Mouse (Mus musculus): ENCODE measurements around the gene AL732309.1. TPM values are rescaled to one million over a fixed set of nuclear protein-coding genes. Genes with fewer than 3 reads are reported as not detected.

The AL732309.1 gene
- polyA plus RNA-seq, 1 experiment: 1.3 TPM

DNA sequence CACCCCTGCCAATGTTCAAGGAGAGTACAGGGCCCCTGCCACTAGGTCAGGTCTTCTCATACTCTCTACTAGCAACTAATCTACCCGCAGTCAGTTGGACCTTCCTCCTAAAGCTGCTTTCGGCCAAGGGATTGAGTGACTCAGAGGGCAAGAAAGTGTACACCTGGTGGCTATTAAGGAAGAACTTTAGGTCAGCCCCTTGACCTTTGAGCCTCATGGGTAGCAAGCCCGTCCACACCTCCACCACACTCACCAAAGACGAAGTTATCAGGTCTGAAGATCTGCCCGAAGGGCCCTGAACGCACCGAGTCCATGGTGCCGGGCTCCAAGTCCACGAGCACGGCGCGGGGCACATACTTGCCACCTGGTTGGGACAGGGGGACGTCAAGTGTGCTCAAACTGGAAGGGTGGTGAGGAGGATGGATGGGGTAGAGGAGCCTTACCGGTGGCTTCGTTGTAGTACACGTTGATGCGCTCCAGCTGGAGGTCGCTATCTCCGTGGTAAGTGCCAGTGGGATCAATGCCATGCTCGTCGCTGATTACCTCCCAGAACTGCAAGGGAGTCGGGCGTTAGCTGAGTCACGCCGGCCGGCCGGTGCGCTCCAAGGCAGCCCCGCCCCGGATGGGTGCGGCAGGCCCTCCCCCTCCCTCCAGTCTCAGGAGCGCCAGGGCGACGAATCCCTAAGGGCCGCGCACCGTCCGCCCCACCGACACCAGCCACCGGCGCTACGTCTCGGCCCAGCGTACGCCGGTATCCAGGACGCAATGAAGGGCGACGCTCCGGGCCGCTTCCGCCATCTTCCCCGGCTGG lies 22.8 kb downstream of the AL732309.1 start:
- Histone ChIP-seq H3K27ac (ENCODE audit: insufficient read depth, low read depth, low read length) (peak overlapping the region; percentile 78), H3K4me1 (ENCODE audit: control insufficient read depth, insufficient read depth, low read length) (peaks cover 11% of the 10 kb centered on the region), H3K4me3 (ENCODE audit: insufficient read depth, low read length) (peak overlapping the region; percentile 82)
- TF ChIP-seq POLR2A (IDR thresholded peaks at IDR 0.05; ENCODE audit: borderline replicate concordance, low read depth, low read length) (no peak), CTCF (IDR thresholded peaks at IDR 0.05; ENCODE audit: low read depth, low read length) (no peak)

GRCm38 (mm10) chr2:25221331-25221772 lies 25.3 kb downstream of the AL732309.1 start:
- H3K27ac ChIP-seq (ENCODE audit: insufficient read depth, low read depth, low read length): no peak overlapping the region
- H3K4me1 ChIP-seq (ENCODE audit: control insufficient read depth, insufficient read depth, low read length): peaks cover 10% of the 10 kb centered on the region
- H3K4me3 ChIP-seq (ENCODE audit: insufficient read depth, low read length): no peak overlapping the region
- TF ChIP-seq CTCF (IDR thresholded peaks at IDR 0.05; ENCODE audit: low read depth, low read length) (no peak), POLR2A (IDR thresholded peaks at IDR 0.05; ENCODE audit: borderline replicate concordance, low read depth, low read length) (no peak)

DNA sequence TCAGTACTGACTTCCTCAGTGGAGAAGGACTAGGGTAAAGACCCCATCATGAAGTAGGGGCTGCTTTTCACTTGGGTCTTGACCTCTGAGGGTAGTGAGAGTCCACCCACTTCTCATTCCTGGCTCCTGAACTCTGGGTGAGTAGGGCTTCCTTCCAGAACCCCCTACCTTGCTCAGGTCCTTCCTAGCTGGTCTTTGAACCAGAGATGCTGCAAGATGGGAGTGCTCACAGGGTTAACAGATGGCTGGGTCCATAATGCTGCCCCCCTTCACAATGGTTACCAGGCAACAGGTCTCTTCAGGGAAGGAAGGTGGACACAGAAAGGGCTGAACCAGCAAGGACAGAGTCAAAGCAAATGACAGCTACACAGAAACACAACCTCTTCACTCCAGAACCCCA lies 28.2 kb downstream of the AL732309.1 start, which contains the start of gene Fam166a:
TSS of gene Fam166a (plus strand) at position 301 of the 400 bp plus-strand sequence.
- Histone ChIP-seq H3K27ac (ENCODE audit: insufficient read depth, low read depth, low read length) (no peak within 1 kb of the TSS), H3K4me1 (ENCODE audit: control insufficient read depth, insufficient read depth, low read length) (peaks cover 3% of the 10 kb centered on the region; the same call in 1 of the 2 replicates), H3K4me3 (ENCODE audit: insufficient read depth, low read length) (no peak within 1 kb of the TSS)
- TF ChIP-seq POLR2A (IDR thresholded peaks at IDR 0.05; ENCODE audit: borderline replicate concordance, low read depth, low read length) (no peak), CTCF (IDR thresholded peaks at IDR 0.05; ENCODE audit: low read depth, low read length) (no peak)

GRCm38 (mm10) chr2:25217666-25218065 lies 29.0 kb downstream of the AL732309.1 start:
- H3K4me3 ChIP-seq (ENCODE audit: insufficient read depth, low read length): no peak overlapping the region
- H3K27ac ChIP-seq (ENCODE audit: insufficient read depth, low read depth, low read length): no peak overlapping the region
- H3K4me1 ChIP-seq (ENCODE audit: control insufficient read depth, insufficient read depth, low read length): no peaks in the 10 kb centered on the region
- TF ChIP-seq POLR2A (IDR thresholded peaks at IDR 0.05; ENCODE audit: borderline replicate concordance, low read depth, low read length): no peak
- TF ChIP-seq CTCF (IDR thresholded peaks at IDR 0.05; ENCODE audit: low read depth, low read length): no peak

- H3K27ac ChIP-seq (ENCODE audit: insufficient read depth, low read depth, low read length): no peak within 1 kb of the TSS
- TF ChIP-seq POLR2A (IDR thresholded peaks at IDR 0.05; ENCODE audit: borderline replicate concordance, low read depth, low read length) (no peak), CTCF (IDR thresholded peaks at IDR 0.05; ENCODE audit: low read depth, low read length) (no peak)
- H3K4me3 ChIP-seq (ENCODE audit: insufficient read depth, low read length): no peak within 1 kb of the TSS
- peaks cover 11% of the 10 kb centered on the region for H3K4me1 ChIP-seq (ENCODE audit: control insufficient read depth, insufficient read depth, low read length)
These were observed 32.2 kb downstream of the AL732309.1 start, which contains the start of gene Stpg3 for GRCm38 (mm10) chr2:25214444-25214843. TSS of gene Stpg3 (minus strand) at chr2:25214637.

GRCm38 (mm10) chr2:25213266-25213865 lies 33.3 kb downstream of the AL732309.1 start:
- peaks cover 11% of the 10 kb centered on the region for H3K4me1 ChIP-seq (ENCODE audit: control insufficient read depth, insufficient read depth, low read length)
- no peak overlapping the region for H3K27ac ChIP-seq (ENCODE audit: insufficient read depth, low read depth, low read length)
- no peak for TF ChIP-seq POLR2A (IDR thresholded peaks at IDR 0.05; ENCODE audit: borderline replicate concordance, low read depth, low read length)
- TF ChIP-seq CTCF (IDR thresholded peaks at IDR 0.05; ENCODE audit: low read depth, low read length): no peak
- no peak overlapping the region for H3K4me3 ChIP-seq (ENCODE audit: insufficient read depth, low read length)

GRCm38 (mm10) chr2:25211121-25211670 lies 35.5 kb downstream of the AL732309.1 start, which contains the start of gene Nelfb:
TSS of gene Nelfb (minus strand) at chr2:25211489.
- TF ChIP-seq CTCF (IDR thresholded peaks at IDR 0.05; ENCODE audit: low read depth, low read length) (no peak), POLR2A (IDR thresholded peaks at IDR 0.05; ENCODE audit: borderline replicate concordance, low read depth, low read length) (no peak)
- Histone ChIP-seq H3K4me1 (ENCODE audit: control insufficient read depth, insufficient read depth, low read length) (peaks cover 11% of the 10 kb centered on the region), H3K27ac (ENCODE audit: insufficient read depth, low read depth, low read length) (peak within 1 kb of the TSS; percentile 58)

DNA sequence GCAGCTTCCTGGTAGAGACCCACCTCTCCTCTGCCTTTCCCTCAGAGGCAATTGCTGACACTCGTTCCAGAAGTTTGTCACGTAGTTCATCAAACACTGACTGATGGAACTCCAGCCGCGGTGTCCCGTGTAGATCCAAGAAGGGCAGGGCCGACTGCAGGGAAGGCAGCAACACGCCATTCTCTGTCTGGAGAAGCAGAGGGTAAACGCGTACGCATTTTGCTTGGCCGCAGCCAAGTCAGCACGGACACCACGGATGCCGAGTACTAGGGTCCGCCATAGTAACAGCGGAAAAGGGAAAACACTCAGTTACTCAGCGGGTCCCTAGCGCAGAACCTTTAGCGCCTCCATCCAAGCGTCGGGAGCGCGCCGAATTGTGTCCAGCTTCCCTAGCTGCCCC lies 36.0 kb downstream of the AL732309.1 start:
- peak overlapping the region; percentile 97 for H3K4me3 ChIP-seq (ENCODE audit: insufficient read depth, low read length)
- H3K27ac ChIP-seq (ENCODE audit: insufficient read depth, low read depth, low read length): peak overlapping the region; percentile 58; the same call in 1 of the 2 replicates
- no peak for TF ChIP-seq POLR2A (IDR thresholded peaks at IDR 0.05; ENCODE audit: borderline replicate concordance, low read depth, low read length)
- H3K4me1 ChIP-seq (ENCODE audit: control insufficient read depth, insufficient read depth, low read length): peaks cover 11% of the 10 kb centered on the region

More at GRCm38 (mm10) chr2:25211121-25211670, 35.5 kb downstream of the AL732309.1 start, which contains the start of gene Nelfb:
- peak within 1 kb of the TSS; percentile 97 for H3K4me3 ChIP-seq (ENCODE audit: insufficient read depth, low read length)

GRCm38 (mm10) chr2:25207593-25207992 lies 39.1 kb downstream of the AL732309.1 start:
- peaks cover 11% of the 10 kb centered on the region for H3K4me1 ChIP-seq (ENCODE audit: control insufficient read depth, insufficient read depth, low read length)
- H3K4me3 ChIP-seq (ENCODE audit: insufficient read depth, low read length): no peak overlapping the region
- no peak overlapping the region for H3K27ac ChIP-seq (ENCODE audit: insufficient read depth, low read depth, low read length)
- TF ChIP-seq POLR2A (IDR thresholded peaks at IDR 0.05; ENCODE audit: borderline replicate concordance, low read depth, low read length): no peak

Measured in bone marrow macrophage, adult 2 months (primary cell).